Mouse (Mus musculus): ENCODE results near the gene Hephl1.
A peak's percentile ranks its signal among the peaks of the same experiment; 100 is the strongest.
"Not testable (repeated sequence)": the region's sequence is repeated elsewhere in the genome, so short reads cannot be mapped to it uniquely, and the experiment has no call there.

The Hephl1 gene

GRCm38 (mm10) chr9:15112008-15112407 lies at the start of gene Hephl1:
TSS of gene Hephl1 (minus strand) at chr9:15112108.
- DNase-seq, result no peak

GRCm38 (mm10) chr9:15149246-15149926 lies 37.5 kb upstream of the Hephl1 start:
- no peak for DNase-seq

- DNase-seq, result no peak
These were observed 28.6 kb upstream of the Hephl1 start for GRCm38 (mm10) chr9:15140546-15140945.

DNA sequence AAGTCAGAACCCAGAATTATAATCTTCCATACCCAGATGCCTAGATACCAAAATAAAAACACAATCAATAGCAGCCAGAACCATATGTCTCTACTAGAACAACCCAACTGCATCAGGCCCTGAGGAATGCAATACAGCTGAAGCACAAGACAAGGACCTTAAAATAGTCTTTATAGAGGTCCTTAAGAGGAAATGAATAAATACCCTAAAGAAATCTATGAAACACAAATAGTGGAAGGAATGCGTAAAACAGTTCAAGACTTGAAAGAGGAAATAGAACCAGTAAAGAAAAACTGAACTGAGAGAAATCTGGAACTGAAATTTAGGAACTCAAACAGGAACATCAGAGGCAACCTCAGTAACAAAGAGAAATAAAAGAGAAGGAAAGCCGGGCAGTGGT lies 14.0 kb upstream of the Hephl1 start:
- DNase-seq, result no peak

DNA sequence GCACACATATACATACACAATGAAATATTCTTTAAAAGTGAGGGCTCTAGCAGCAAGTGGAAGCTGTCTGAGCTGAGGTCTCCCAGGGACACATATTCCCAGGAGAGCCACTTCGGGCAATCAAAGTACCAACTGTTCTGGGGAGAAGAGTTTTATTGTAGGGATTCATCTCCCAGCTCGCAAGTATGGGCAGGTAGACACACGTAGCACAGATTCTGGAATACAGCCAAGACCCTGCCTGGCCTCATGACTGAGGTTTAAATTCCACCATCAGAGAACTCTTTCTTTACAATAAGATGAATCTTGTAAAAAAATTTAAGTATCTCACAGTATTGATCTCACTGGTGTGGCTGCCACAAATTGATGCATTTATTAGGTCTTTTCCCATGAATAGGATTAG lies 10.5 kb upstream of the Hephl1 start:
- DNase-seq, result no peak

DNA sequence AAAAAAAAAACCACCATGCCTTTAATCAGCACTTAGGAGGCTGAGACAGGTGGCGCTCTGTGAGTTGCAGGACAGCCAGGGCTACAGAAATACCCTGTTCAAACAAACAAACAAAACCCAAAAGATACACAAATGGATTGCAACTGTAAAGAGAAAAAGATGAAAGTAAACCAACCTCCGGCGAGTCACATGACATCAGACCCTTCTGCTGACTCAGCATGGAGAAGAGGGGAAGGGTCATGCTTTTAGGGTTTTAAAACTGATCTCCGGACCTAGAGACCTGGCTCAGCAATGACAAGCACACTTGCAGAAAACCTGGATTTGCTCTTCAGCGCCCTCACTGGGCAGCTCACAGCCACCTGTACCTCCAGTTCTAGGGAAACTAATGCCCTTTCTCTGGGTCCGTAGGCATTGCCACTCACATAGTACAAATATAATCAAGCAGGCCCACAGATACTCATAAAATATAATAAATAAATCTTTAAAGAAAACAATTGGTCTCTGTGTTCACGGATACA lies 9.0 kb upstream of the Hephl1 start:
- DNase-seq, result peak; percentile 7

DNA sequence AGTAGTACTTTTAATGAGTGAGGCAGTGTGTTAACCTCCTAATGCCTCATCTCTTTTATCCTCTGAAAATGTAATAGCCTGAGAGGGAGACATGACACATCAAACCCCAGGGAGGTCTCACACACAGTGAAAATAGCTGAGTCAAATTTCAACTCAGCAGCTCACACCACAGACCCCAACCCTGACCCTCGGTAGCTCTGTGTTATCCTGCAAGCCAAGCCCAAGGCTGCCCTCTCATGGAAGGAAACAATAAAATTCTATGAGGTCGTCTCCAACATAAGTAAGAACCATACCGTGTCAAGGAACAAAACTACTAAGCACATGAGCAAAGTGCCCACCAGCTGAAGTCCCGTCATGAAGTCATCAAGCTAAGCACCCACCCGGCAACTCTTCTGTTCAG lies 8.3 kb upstream of the Hephl1 start:
- DNase-seq, result peak; percentile 14

GRCm38 (mm10) chr9:15119515-15119914 lies 7.6 kb upstream of the Hephl1 start:
- no peak for DNase-seq

- DNase-seq, result no peak
These were observed 4.3 kb upstream of the Hephl1 start for GRCm38 (mm10) chr9:15116165-15116564.

- DNase-seq, result peak; percentile 17
These were observed 2.2 kb upstream of the Hephl1 start for GRCm38 (mm10) chr9:15114102-15114501.

GRCm38 (mm10) chr9:15108101-15108500 lies 3.8 kb downstream of the Hephl1 start:
- no peak for DNase-seq

DNA sequence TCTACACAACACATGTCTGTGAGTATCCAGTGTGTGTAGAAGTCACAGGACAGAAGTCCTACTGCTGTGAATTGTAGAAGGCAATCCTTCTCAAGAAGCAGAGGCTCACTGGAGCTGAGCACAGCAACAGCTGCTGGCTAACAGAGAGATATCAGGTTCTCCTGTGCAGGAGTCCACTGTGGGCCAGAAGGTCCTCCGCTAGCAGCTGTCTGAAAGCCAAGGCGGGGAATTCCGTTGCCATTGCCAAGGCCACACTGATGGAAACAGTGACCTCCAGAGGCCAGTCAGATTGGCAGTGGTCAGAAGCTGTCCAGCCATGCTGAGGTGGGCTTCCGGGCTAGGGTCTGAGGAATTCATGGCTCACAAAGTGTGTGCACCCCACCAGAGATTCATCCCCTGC lies 6.8 kb downstream of the Hephl1 start:
- peak; percentile 11 for DNase-seq

GRCm38 (mm10) chr9:15103579-15104300 lies 8.2 kb downstream of the Hephl1 start:
- DNase-seq, result no peak

- DNase-seq, result no peak
These were observed 10.3 kb downstream of the Hephl1 start for GRCm38 (mm10) chr9:15101531-15102161.

GRCm38 (mm10) chr9:15098421-15098820 lies 13.5 kb downstream of the Hephl1 start:
- not testable (repeated sequence) for DNase-seq

DNA sequence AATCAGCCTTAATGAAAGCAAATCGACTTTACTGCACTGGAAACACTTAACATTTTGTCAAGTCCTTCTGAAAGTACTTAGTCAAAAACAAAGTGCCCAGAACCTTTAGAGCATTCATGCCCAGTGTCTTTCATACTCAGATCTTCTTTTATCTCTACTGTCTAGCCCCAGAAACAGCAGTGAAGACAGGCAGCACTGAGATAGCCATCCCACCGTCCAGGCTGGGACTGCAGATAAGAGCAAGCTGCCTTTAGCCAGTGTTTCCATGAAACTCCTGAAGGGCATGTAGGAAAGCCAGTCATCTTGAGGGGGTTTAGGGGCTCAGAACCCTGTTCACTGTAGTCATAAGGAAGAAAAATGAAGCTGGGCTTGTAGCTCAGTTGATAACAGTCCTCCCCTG lies 14.7 kb downstream of the Hephl1 start:
- no peak for DNase-seq

DNA sequence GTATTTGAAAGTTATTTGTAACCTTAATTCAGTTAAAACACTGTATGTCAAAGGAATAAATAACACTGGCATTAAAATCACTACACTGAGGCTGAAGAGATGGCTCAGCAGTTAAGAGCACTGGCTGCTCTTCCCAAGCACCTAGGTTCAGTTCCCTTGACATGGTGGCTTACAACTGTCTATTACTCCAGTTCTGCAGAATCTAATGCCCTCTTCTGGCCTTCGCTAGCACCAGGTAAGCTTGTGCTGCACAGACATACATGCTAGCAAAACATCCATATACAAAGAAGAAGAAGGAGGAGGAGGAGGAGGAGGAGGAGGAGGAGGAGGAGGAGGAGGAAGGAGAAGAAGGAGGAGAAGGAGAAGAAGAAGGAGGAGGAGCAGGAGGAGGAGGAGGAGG lies 15.7 kb downstream of the Hephl1 start:
- no peak for DNase-seq

- no peak for DNase-seq
These were observed 16.7 kb downstream of the Hephl1 start for GRCm38 (mm10) chr9:15095206-15095605.

DNA sequence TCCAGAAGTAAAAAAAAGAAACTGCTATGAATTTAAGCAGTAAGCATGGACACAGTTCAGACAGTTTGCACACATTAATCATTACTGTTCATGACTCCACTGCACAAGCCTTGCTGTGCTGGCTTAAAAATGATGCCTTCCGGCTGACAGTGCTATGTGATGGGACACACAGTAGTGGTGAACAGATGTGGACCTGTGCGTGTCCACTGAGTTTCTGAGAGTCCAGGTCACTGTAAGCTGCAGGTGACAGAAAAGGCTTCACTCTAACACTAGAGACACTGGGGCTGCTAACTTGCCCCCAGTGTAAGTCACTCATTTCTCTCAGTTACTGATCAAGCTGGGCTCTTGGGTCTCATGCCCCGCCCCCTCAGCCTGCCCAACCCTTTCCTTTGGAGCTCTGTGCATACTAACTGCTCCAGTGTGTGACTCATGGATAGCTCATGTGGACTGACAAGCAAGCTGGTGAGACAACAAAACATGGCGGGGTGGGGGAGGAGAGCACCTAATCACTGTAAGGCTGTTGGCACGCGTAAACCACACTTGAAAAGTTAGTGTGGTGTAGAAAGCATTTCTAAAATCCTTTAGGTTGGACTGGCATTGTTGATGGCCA lies 43.1 kb downstream of the Hephl1 start:
- DNase-seq, result peak; percentile 13

DNA sequence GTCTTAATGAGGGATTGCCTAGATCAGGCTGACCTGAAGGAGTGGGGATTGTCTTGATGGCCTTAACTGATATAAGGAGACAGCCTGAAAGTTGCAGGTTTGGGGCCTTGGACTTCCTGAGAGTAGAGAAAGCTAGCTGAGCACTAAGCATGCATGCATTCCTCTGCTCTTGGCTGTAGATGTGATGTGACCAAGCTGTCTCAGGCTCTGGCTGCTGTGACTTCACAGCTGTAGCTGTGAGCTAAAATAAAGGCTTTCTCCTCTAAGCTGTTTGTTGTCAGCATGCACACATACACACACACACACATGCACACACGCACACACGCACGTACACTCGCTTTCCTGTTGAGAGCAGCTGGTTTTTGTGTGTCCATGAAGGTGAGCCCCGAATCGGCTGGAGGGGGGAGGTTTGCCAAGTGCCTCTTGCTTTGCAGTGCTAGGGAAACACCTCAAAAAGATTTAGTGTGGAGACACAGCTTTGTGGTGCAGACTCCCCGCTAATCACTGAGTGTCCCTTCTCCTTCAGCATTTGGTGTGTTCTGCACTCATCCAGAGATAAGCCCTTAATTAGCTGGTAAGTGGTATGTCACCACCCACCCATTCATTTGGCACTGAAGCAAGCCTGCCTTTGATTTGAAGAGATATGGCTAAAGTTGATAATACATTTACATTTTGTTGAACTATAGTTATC lies 43.8 kb downstream of the Hephl1 start:
- DNase-seq, result no peak

DNA sequence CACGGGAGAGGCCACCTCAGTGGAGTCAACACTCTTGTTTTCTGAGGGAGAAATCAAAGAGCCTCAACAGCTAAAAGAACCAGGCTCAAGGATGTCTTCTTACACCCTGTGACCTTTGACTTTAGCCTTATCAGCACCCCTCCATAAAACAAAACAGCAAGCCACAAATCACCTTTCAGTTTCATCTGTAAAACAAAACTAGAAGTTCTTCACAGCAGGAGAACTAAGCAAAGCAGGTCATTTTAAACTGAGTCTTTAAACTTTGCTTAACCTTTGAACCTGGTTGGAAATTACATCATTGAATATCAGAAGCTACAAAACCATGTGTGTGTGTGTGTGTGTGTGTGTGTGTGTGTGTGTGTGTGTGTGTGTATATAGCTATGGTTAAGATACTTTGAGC lies 47.7 kb downstream of the Hephl1 start:
- DNase-seq, result no peak

GRCm38 (mm10) chr9:15060847-15061246 lies 51.1 kb downstream of the Hephl1 start:
- DNase-seq, result no peak

DNA sequence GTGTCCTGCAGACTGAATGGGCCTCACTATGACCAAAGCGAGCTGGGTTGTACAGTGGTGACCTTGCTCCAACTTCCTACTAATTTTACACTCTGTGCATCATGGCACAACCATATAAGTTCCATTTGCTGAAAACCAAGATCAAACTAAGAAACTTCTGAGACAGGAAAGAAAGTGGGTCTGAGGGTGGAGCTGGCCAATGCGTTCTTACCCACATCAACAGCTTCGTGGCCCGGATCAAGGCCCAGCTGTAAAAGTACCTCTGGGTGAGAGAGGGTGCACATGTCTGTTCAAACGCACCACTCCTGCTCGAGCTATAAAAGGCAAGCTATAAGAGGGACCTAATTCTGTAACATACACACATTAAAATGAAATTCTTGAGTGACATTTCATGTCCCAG lies 51.9 kb downstream of the Hephl1 start:
- no peak for DNase-seq

Measured in embryo, embryonic 11 days (tissue).